Mouse (Mus musculus): ENCODE results near the gene 1600014C10Rik. TPM values are rescaled to one million over a fixed set of nuclear protein-coding genes. Genes with fewer than 3 reads are reported as not detected.
A peak's percentile ranks its signal among the peaks of the same experiment; 100 is the strongest.

The 1600014C10Rik gene
- polyA plus RNA-seq, 1 experiment: 44.7 TPM

GRCm38 (mm10) chr7:38183709-38184417 is 846 bp downstream of the 1600014C10Rik start:
- DNase-seq (ENCODE audit: low read depth): no peak

GRCm38 (mm10) chr7:38184418-38184745 is 1.4 kb downstream of the 1600014C10Rik start:
- no peak for DNase-seq (ENCODE audit: low read depth)

- no peak for DNase-seq (ENCODE audit: low read depth)
These were observed 1.8 kb downstream of the 1600014C10Rik start for GRCm38 (mm10) chr7:38184786-38185185.

GRCm38 (mm10) chr7:38186861-38187260 is 3.8 kb downstream of the 1600014C10Rik start:
- no peak for DNase-seq (ENCODE audit: low read depth)

GRCm38 (mm10) chr7:38187796-38188195 is 4.8 kb downstream of the 1600014C10Rik start:
- DNase-seq (ENCODE audit: low read depth): peak; percentile 72

GRCm38 (mm10) chr7:38188281-38189075 is 5.5 kb downstream of the 1600014C10Rik start:
- DNase-seq (ENCODE audit: low read depth): no peak

GRCm38 (mm10) chr7:38189136-38189982 is 6.3 kb downstream of the 1600014C10Rik start:
- peak; percentile 68 for DNase-seq (ENCODE audit: low read depth)

GRCm38 (mm10) chr7:38190056-38190835 is 7.2 kb downstream of the 1600014C10Rik start:
- no peak for DNase-seq (ENCODE audit: low read depth)

- DNase-seq (ENCODE audit: low read depth): no peak
These were observed 8.1 kb downstream of the 1600014C10Rik start for GRCm38 (mm10) chr7:38191146-38191545.

- no peak for DNase-seq (ENCODE audit: low read depth)
These were observed 8.6 kb downstream of the 1600014C10Rik start for GRCm38 (mm10) chr7:38191571-38191970.

- no peak for DNase-seq (ENCODE audit: low read depth)
These were observed 17.0 kb downstream of the 1600014C10Rik start for GRCm38 (mm10) chr7:38199907-38200605.

GRCm38 (mm10) chr7:38200606-38201289 is 17.7 kb downstream of the 1600014C10Rik start:
- no peak for DNase-seq (ENCODE audit: low read depth)

GRCm38 (mm10) chr7:38201290-38201658 is 18.3 kb downstream of the 1600014C10Rik start:
- DNase-seq (ENCODE audit: low read depth): no peak

GRCm38 (mm10) chr7:38204314-38204713 is 21.3 kb downstream of the 1600014C10Rik start:
- no peak for DNase-seq (ENCODE audit: low read depth)

GRCm38 (mm10) chr7:38205801-38206200 is 22.8 kb downstream of the 1600014C10Rik start:
- DNase-seq (ENCODE audit: low read depth): no peak

- DNase-seq (ENCODE audit: low read depth): no peak
These were observed 23.5 kb downstream of the 1600014C10Rik start for GRCm38 (mm10) chr7:38206564-38206963.

- no peak for DNase-seq (ENCODE audit: low read depth)
These were observed 26.0 kb downstream of the 1600014C10Rik start for GRCm38 (mm10) chr7:38208969-38209368.

- no peak for DNase-seq (ENCODE audit: low read depth)
These were observed 26.6 kb downstream of the 1600014C10Rik start for GRCm38 (mm10) chr7:38209478-38210152.

GRCm38 (mm10) chr7:38212651-38213062 is 29.6 kb downstream of the 1600014C10Rik start:
- no peak for DNase-seq (ENCODE audit: low read depth)

All from gonadal fat pad, adult 2 months (tissue).